Mouse (Mus musculus) forebrain, postnatal 0 days (tissue): Measurements from ENCODE around the gene Bbs5. TPM values are rescaled to one million over a fixed set of nuclear protein-coding genes. Genes with fewer than 3 reads are reported as not detected.
A peak's percentile ranks its signal among the peaks of the same experiment; 100 is the strongest.
"Not testable (repeated sequence)": the region's sequence is repeated elsewhere in the genome, so short reads cannot be mapped to it uniquely, and the experiment has no call there.

ENCODE experiments used
- ATAC-seq: fragments of 200-750 bp; cut with Nextera tagmentation; 2 replicates; pipeline ENCODE4 v1.8.0; 2017; ENCODE audit warnings: mild to moderate bottlenecking, moderate library complexity
- DNase-seq: peaks from one replicate; pipeline ENCODE4 v3.0.0-alpha.2; 2015
- H3K27ac ChIP-seq: fragments of 300-500 bp; sonication (generic); 2 replicates; pipeline ENCODE4 v1.5.1; 2014; ENCODE audit warnings: low read depth, mild to moderate bottlenecking, antibody characterized with exemption, low read length, moderate library complexity, mixed read lengths
- H3K27me3 ChIP-seq: fragments of 300-500 bp; sonication (generic); 2 replicates; pipeline ENCODE4 v1.6.1; 2014; ENCODE audit warnings: mild to moderate bottlenecking, low read length, mixed read lengths; ENCODE audit not compliant: insufficient read depth
- H3K36me3 ChIP-seq: fragments of 300-500 bp; sonication (generic); 2 replicates; pipeline ENCODE4 v1.6.1; 2014; ENCODE audit warnings: mild to moderate bottlenecking, moderate library complexity; ENCODE audit not compliant: insufficient read depth
- H3K4me1 ChIP-seq: fragments of 300-500 bp; sonication (generic); 2 replicates; pipeline ENCODE4 v1.6.1; 2014; ENCODE audit warnings: antibody characterized with exemption; ENCODE audit not compliant: insufficient read depth
- H3K4me2 ChIP-seq: fragments of 300-500 bp; sonication (generic); 2 replicates; pipeline ENCODE4 v1.6.1; 2014; ENCODE audit warnings: low read depth, mild to moderate bottlenecking, moderate library complexity
- H3K4me3 ChIP-seq: fragments of 300-500 bp; sonication (generic); 2 replicates; pipeline ENCODE4 v1.5.1; 2014; ENCODE audit warnings: low read depth, low read length, mixed read lengths
- H3K9ac ChIP-seq: fragments of 300-500 bp; sonication (generic); 2 replicates; pipeline ENCODE4 v1.6.1; 2014; ENCODE audit warnings: mild to moderate bottlenecking
- H3K9me3 ChIP-seq: fragments of 300-500 bp; sonication (generic); 2 replicates; pipeline ENCODE4 v1.6.1; 2016; ENCODE audit warnings: low read length
- CTCF ChIP-seq: sonication (generic); IDR thresholded peaks from 2 replicates; pipeline ENCODE4 v1.5.1; 2016; ENCODE audit warnings: antibody characterized with exemption, control low read depth, low read depth
- WGBS: fragments of 180-500 bp; shearing (Covaris S2); extraction: QIAGEN DNeasy Blood & Tissue Kit; methylation state at CpG from one replicate; pipeline ENCODE4 v1.1.7; 2014; 5-methylcytosine and 5-hydroxymethylcytosine counted together
- polyA plus RNA-seq: library from polyadenylated mRNA; unstranded; fragments of >200 nt; fragmentation: Nextera tagmentation; extraction: Ambion mirVana; gene quantifications from 2 replicates; pipeline ENCODE4 v1.2.1, GENCODE M21; 2015
- total RNA-seq: library from RNA; depleted of rRNA; stranded (reverse); fragments of >200 nt; gene quantifications from 2 replicates; pipeline ENCODE4 v1.2.3, GENCODE M21; 2014

Bbs5 gene
- total and polyA plus RNA-seq, 2 experiments from 2014 or later = 23.4 to 34.4 TPM

DNA sequence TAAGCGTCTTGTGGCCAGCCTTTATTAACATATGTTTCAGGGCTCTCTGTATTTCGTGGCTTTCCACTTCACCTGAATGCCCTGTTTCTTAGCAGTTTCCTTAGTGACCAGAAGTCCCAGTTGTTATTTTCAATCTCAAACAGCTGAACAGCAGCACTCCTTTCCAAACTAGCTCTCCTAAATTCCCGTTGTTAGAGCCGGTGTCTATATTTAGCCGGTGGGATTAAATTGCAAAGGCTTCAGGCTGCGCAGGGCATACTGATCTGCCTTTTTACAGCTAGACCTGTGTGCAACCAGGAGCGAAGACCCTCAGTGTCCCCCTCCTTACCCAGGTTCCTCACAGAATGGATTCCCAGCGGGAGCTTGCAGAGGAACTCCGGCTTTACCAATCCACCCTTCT, 22.9 kb downstream of the Bbs5 start, which contains the start of gene Klhl41:
TSS of gene Klhl41 (plus strand) at position 268 of the 400 bp plus-strand sequence.
- WGBS = 89% methylated on average over 9 of the region's 9 CpGs

DNA sequence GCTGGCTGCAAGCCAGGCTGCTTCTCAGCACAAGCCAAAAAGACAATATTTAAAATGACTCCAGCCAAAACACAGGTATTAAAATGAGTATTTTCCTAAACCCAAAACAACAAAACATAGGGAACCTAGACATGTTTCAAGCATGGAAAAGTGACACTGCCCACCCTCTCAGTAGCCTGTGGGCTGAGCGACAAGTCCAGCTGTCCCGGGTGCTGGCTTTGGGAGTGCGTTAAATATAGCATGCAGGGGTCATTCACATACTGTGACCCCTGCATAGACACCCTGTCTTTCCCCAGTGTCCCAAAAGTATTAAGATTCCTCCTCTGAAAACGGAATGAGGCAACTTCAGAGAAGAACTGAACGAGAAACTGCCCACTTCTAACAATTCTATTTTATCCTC, 26.8 kb downstream of the Bbs5 start:
- DNase-seq = no peak
- H3K4me3 ChIP-seq = no peak overlapping the region
- H3K36me3 ChIP-seq = no peaks in the 10 kb centered on the region
- no peak overlapping the region for H3K9ac ChIP-seq
- no peaks in the 10 kb centered on the region for H3K27me3 ChIP-seq
- WGBS = 80% methylated on average over 5 of the region's 5 CpGs
- ATAC-seq = no peak
- no peak overlapping the region for H3K4me2 ChIP-seq
- no peak overlapping the region for H3K27ac ChIP-seq
- no peak for TF ChIP-seq CTCF
- H3K9me3 ChIP-seq = no peaks in the 10 kb centered on the region
- H3K4me1 ChIP-seq = no peaks in the 10 kb centered on the region

More for the DNA sequence above, 22.9 kb downstream of the Bbs5 start, which contains the start of gene Klhl41:
- ATAC-seq = no peak
- Histone ChIP-seq H3K4me1 (no peaks in the 10 kb centered on the region), H3K27ac (no peak within 1 kb of the TSS), H3K9ac (no peak within 1 kb of the TSS), H3K4me3 (no peak within 1 kb of the TSS), H3K4me2 (no peak within 1 kb of the TSS), H3K36me3 (peaks cover 9% of the 10 kb centered on the region), H3K9me3 (no peaks in the 10 kb centered on the region), H3K27me3 (no peaks in the 10 kb centered on the region)
- DNase-seq = no peak
- TF ChIP-seq CTCF = no peak

DNA sequence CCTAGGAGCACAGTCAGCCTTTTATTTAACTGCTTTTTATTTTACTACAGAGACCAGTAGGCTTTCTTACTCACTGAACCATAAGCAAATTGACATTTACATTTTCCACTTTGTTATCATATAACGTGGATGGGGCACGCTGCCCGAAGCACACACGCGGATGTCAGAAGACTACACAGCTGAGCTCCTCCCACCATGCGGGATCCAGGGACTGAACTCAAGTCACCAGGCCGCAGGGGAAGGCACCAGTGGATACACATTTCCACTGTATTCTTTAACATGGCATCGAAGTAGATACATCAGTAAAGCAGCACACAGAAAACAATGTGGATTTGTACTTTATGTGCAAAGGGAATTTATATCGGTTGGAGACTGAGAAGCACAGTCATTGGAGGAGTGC, 28.3 kb downstream of the Bbs5 start:
- Histone ChIP-seq H3K4me3 (no peak overlapping the region), H3K4me2 (no peak overlapping the region), H3K27ac (no peak overlapping the region), H3K27me3 (no peaks in the 10 kb centered on the region), H3K9ac (no peak overlapping the region), H3K4me1 (no peaks in the 10 kb centered on the region), H3K9me3 (no peaks in the 10 kb centered on the region), H3K36me3 (no peaks in the 10 kb centered on the region)
- no peak for ATAC-seq
- no peak for TF ChIP-seq CTCF
- WGBS = 73% methylated on average over 9 of the region's 9 CpGs
- no peak for DNase-seq

DNA sequence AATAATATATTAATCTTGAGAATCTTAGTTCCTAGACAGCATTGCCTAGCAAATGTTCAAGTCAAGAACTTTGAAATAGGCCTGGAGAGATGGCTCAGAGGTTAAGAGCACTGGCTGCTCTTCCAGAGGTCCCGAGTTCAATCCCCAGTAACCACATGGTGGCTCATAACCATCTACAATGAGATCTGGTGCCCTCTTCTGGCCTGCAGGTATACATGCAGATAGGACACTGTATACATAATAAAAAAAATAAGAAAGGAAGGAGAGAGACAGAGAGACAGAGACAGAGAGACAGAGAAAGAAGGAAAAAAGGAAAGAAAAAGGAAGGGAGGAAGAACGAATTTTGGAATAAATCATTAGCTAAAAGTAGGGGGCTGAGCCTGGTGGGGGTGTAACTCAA, 29.7 kb downstream of the Bbs5 start:
- Histone ChIP-seq H3K27ac (no peak overlapping the region), H3K27me3 (no peaks in the 10 kb centered on the region), H3K36me3 (no peaks in the 10 kb centered on the region), H3K9me3 (no peaks in the 10 kb centered on the region), H3K4me1 (no peaks in the 10 kb centered on the region), H3K4me3 (no peak overlapping the region), H3K4me2 (no peak overlapping the region), H3K9ac (no peak overlapping the region)
- TF ChIP-seq CTCF = no peak; the same call in 1 of the 2 replicates
- DNase-seq = no peak
- no peak for ATAC-seq
- 61% methylated on average over 2 of the region's 2 CpGs for WGBS

DNA sequence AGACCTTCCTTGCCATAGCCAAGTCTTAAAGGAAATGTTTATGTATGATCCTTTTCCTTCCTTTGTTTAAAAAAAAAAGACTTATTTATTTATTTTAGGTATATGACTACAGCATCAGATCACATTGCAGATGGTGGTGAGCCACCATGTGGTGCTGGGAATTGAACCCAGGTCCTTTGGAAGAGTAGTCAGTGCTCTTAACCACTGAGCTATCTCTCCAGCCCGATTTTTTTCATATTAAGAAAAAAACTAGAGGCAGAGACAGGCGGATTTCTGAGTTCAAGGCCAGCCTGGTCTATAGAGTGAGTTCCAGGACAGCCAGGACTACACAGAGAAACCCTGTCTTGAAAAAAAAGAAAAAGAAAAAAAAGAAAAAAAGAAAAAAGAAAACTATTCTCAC, 30.2 kb downstream of the Bbs5 start:
- not testable (repeated sequence) for H3K4me3 ChIP-seq, DNase-seq, ATAC-seq, H3K36me3 ChIP-seq, H3K4me1 ChIP-seq, H3K9ac ChIP-seq, H3K9me3 ChIP-seq, H3K4me2 ChIP-seq, H3K27me3 ChIP-seq, H3K27ac ChIP-seq
- 91% methylated on average over 2 of the region's 2 CpGs for WGBS

DNA sequence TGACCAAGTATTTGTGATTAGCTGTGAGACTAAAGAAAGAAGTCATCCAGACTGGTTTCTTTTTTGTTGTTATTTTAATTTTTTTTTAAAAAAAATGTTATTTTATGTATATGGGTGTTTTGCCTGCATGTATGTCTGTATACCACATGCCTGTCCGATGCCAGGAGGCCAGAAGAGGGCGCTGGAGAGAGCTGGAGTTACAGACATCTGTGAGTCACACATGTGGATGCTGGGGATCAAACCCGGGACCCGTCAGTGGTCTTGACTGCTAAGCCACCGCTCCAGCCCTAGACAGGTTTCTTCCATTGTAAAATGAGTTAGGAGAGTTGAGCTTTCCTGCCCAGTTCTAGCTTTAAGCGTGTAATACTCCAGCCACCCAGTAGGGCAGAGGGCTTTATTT, 33.0 kb downstream of the Bbs5 start:
- Histone ChIP-seq H3K9ac (no peak overlapping the region), H3K4me1 (0 out of 2 replicates have a peak, but pooled peaks cover 3% of the 10 kb centered on the region), H3K4me2 (no peak overlapping the region), H3K4me3 (no peak overlapping the region), H3K27me3 (no peaks in the 10 kb centered on the region), H3K27ac (no peak overlapping the region), H3K9me3 (no peaks in the 10 kb centered on the region), H3K36me3 (no peaks in the 10 kb centered on the region)
- DNase-seq = no peak
- no peak for ATAC-seq
- TF ChIP-seq CTCF = 0 out of 2 replicates have a peak, but pooled peaks have one; percentile 2
- WGBS = 66% methylated on average over 6 of the region's 6 CpGs

DNA sequence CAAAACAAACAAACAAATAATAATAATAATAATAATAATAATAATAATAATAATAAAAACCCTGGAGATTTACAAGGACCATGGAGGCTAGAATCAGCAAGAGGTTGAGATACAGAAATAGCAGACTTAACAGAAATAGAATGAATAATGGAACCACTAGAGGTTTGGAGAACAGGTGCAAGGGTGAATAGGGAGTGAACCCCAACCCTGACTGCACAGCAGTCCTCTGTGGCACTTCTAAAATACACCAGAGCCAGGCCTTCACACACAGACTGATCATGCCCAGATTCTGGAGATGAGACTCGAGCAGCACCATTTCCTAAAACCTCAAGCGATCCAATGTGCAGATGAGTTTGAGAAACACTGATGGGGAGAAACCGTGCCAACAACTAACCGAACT, 35.0 kb downstream of the Bbs5 start:
- no peak overlapping the region for H3K4me3 ChIP-seq
- H3K27me3 ChIP-seq = no peaks in the 10 kb centered on the region
- DNase-seq (no peak), ATAC-seq (no peak)
- H3K4me1 ChIP-seq = 0 out of 2 replicates have a peak, but pooled peaks cover 3% of the 10 kb centered on the region
- no peak overlapping the region for H3K4me2 ChIP-seq
- no peak overlapping the region for H3K27ac ChIP-seq
- no peak overlapping the region for H3K9ac ChIP-seq
- no peaks in the 10 kb centered on the region for H3K9me3 ChIP-seq
- 0 out of 2 replicates have a peak, but pooled peaks cover under 1% of the 10 kb centered on the region for H3K36me3 ChIP-seq
- WGBS = 92% methylated on average over 4 of the region's 4 CpGs
- no peak for TF ChIP-seq CTCF
